Mouse (Mus musculus) left cerebral cortex, adult 2 months (tissue): ENCODE results near the gene Picalm. TPM values are rescaled to one million over a fixed set of nuclear protein-coding genes. Genes with fewer than 3 reads are reported as not detected.
A peak's percentile ranks its signal among the peaks of the same experiment; 100 is the strongest.

Source experiments
- DNase-seq, 2 experiments: peaks; one replicate each; pipeline ENCODE4 v3.0.0; 2021 to 2022; ENCODE audit warnings: low spot score in 2 of 2, mixed read lengths in 1 of 2; ENCODE audit errors: extremely low spot score in 1 of 2
- H3K27ac ChIP-seq: fragments of 200-600 bp; 2 replicates; pipeline ENCODE4 v1.8.1; 2022
- H3K4me3 ChIP-seq: fragments of 200-600 bp; 2 replicates; pipeline ENCODE4 v1.8.1; 2022
- CTCF ChIP-seq: fragments of 200-600 bp; IDR thresholded peaks from 2 replicates; pipeline ENCODE4 v1.8.1; 2022; ENCODE audit warnings: antibody characterized with exemption, mild to moderate bottlenecking, moderate library complexity
- intact Hi-C: fragments of 180-260 bp; cut with DNase I; formaldehyde crosslinking; loops from one replicate; pipeline ENCODE4 v1.15.1; 2025
- total RNA-seq, 2 experiments: library from RNA; stranded (reverse); gene quantifications; 2 replicates each; pipeline ENCODE4 v1.2.3; 2021

The Picalm gene
- total RNA-seq, 2 experiments from 2014 or later, result 143 to 144 TPM

DNA sequence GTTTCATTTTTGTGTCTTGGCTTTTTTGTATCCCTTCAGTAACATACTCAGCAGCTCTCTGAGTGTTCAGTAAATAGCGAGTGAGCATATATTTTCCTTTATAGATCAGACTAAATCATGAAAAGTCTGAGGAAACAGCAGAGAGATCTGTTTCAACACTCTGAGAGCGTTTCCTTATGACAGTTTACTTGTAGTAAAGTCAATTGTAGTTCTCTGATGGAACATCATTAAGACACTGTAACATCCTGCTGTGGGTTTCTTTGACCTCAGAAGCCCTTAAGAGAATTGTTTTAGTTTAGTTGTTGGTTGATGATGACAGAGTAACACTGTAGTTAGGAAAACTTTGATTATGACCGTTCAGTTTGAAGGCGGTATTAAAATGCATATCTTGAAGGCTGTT, 8.3 kb downstream of the Picalm start:
- no peak for DNase-seq
- no peak for TF ChIP-seq CTCF
- H3K4me3 ChIP-seq, result no peak overlapping the region
- intact Hi-C loops, result no loop called here
- H3K27ac ChIP-seq, result no peak overlapping the region

DNA sequence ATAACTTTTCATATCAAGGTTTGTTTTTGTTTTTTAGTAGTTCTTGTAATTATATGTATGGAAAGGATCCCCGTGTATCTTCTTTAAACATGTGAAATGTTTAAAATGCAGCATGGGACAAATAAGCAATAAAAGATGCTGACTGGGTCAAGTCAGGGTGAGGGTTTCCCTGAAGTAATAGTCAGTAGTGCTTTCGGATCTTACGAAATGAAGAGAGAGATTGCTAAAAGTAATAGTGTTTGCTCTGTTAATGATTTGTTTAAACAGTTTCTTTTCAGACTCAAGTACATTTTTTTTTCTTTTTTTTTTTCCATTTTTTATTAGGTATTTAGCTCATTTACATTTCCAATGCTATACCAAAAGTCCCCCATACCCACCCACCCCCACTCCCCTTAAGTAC, 10.3 kb downstream of the Picalm start:
- no peak for TF ChIP-seq CTCF
- intact Hi-C loops, result no loop called here
- Histone ChIP-seq H3K4me3 (no peak overlapping the region), H3K27ac (no peak overlapping the region)
- no peak for DNase-seq

GRCm38 (mm10) chr7:90144275-90144674, 14.3 kb downstream of the Picalm start:
- intact Hi-C loops, result no loop called here
- H3K27ac ChIP-seq, result no peak overlapping the region
- DNase-seq, result no peak
- H3K4me3 ChIP-seq, result no peak overlapping the region
- TF ChIP-seq CTCF, result no peak

DNA sequence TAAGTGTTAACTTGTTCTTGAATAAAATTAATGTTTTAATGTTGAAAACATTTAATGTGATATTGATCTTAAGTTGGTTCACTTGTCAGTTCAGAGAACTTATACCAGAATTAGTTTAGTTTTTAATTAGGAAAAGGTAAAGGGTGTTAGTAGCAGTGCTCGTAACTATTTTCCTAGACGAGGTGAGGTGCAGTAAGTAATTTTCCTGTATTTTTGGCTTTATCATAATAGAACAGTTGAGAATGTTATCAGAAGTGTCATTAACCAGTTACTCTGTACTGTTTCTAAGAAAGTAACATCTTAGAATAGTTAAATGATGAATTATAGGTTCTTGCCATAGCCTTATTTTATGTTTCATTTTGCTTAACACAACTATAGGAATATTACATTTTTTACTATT, 15.0 kb downstream of the Picalm start:
- no peak overlapping the region for H3K4me3 ChIP-seq
- intact Hi-C loops, result no loop called here
- TF ChIP-seq CTCF, result no peak
- no peak overlapping the region; the same call in 1 of the 2 replicates for H3K27ac ChIP-seq
- DNase-seq, result no peak

DNA sequence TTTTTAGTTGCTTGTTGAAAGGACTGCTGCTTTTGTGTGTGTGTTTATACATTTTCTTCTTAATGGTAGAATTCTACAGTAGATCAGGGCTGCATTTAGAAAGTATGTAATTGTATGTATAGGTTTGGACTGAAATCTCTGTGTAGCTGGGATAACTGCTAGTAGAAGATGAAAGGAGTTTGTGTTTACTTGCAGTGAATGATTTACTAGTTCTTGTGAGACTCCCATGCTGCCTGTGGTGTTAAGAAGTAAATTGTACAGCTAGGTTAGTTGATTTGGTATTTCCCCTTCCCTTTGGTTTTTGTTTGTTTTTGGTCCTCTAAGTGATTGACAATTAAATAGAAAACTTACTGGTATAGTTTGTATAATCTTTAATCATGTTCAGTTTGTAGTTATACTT, 15.4 kb downstream of the Picalm start:
- Histone ChIP-seq H3K4me3 (no peak overlapping the region), H3K27ac (no peak overlapping the region; the same call in 1 of the 2 replicates)
- no peak for TF ChIP-seq CTCF
- intact Hi-C loops, result no loop called here
- DNase-seq, result no peak

- Histone ChIP-seq H3K4me3 (no peak overlapping the region), H3K27ac (no peak overlapping the region)
- DNase-seq, result no peak
- intact Hi-C loops, result no loop called here
- no peak for TF ChIP-seq CTCF
Observed at GRCm38 (mm10) chr7:90145897-90146296, 15.9 kb downstream of the Picalm start.

DNA sequence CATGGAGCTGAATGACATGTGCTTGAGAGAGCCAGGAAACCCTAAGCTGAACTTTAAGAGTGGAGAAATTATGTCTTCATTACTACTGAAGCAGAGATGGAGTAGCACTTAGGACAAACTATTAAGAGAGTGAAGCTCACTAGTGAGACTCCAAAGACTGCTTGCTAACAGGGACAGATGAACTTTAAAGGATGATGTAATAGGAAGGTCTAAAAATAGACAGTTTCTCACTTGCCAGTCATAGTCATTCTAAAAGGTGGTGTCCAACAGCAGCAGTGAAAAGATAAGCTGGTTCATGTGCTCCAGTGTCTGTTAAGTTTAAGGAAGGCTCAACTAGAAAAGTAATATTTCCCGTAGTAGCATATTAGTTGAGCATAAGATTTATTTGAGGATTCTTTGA, 16.3 kb downstream of the Picalm start:
- intact Hi-C loops, result no loop called here
- no peak for DNase-seq
- Histone ChIP-seq H3K4me3 (no peak overlapping the region), H3K27ac (no peak overlapping the region)
- no peak for TF ChIP-seq CTCF

- Histone ChIP-seq H3K4me3 (no peak overlapping the region), H3K27ac (no peak overlapping the region)
- DNase-seq, result no peak
- no peak for TF ChIP-seq CTCF
- intact Hi-C loops, result no loop called here
Observed at GRCm38 (mm10) chr7:90148023-90148422, 18.0 kb downstream of the Picalm start.

- no peak for TF ChIP-seq CTCF
- DNase-seq, result no peak
- H3K4me3 ChIP-seq, result no peak overlapping the region
- no peak overlapping the region for H3K27ac ChIP-seq
- intact Hi-C loops, result no loop called here
Observed at GRCm38 (mm10) chr7:90148516-90148915, 18.5 kb downstream of the Picalm start.

- peak; percentile 22 to 29 for DNase-seq
- peak; percentile 75 for TF ChIP-seq CTCF
- H3K4me3 ChIP-seq, result no peak overlapping the region
- no peak overlapping the region for H3K27ac ChIP-seq
- intact Hi-C loops, result loop anchor here (1.0 to 10.0 kb wide), 2 partner anchors 114 to 152 kb away; partner anchors contain the start of gene Ccdc83
Observed at GRCm38 (mm10) chr7:90150311-90150710, 20.3 kb downstream of the Picalm start.

- intact Hi-C loops, result loop anchor here (10.0 kb wide), 1 partner anchor 107 kb away; the partner anchor contains the start of gene Ccdc83
- no peak for TF ChIP-seq CTCF
- DNase-seq, result no peak
- H3K4me3 ChIP-seq, result no peak overlapping the region
- no peak overlapping the region for H3K27ac ChIP-seq
Observed at GRCm38 (mm10) chr7:90158034-90158433, 28.0 kb downstream of the Picalm start.

- H3K4me3 ChIP-seq, result no peak overlapping the region
- DNase-seq, result no peak
- no peak overlapping the region for H3K27ac ChIP-seq
- intact Hi-C loops, result no loop called here
- TF ChIP-seq CTCF, result no peak
Observed at GRCm38 (mm10) chr7:90160598-90160997, 30.6 kb downstream of the Picalm start.

DNA sequence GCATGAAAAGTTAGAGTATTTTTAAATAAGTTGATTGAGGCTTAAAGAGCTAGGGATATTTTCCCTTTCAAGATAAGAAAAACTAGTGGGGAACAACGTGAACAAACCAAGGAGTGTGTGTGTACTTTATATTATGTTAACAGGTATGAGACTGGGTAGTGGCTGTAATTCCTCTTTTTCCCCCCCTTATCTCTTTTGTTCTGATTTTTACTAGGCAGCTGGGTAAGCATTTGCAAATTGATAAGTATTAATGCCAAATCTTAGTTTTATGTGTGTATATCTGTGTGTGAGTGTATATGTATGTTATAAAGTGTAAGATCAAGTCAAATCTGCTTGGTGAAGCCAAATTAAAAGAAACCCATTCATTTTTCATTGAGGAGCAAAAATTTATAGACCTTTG, 34.3 kb downstream of the Picalm start:
- intact Hi-C loops, result no loop called here

More for the DNA sequence above, 34.3 kb downstream of the Picalm start:
- H3K4me3 ChIP-seq, result no peak overlapping the region
- no peak overlapping the region for H3K27ac ChIP-seq
- TF ChIP-seq CTCF, result no peak
- no peak for DNase-seq
